Mouse (Mus musculus): Measurements from ENCODE around the gene Ell2.
A peak's percentile ranks its signal among the peaks of the same experiment; 100 is the strongest.
"Not testable (repeated sequence)": the region's sequence is repeated elsewhere in the genome, so short reads cannot be mapped to it uniquely, and the experiment has no call there.

Gene Ell2

GRCm38 (mm10) chr13:75706457-75706856 lies at the start of gene Ell2:
Gene Ell2, plus strand, starts transcription at chr13:75706757.
- DNase-seq, result no peak

- DNase-seq, result no peak
Measured at GRCm38 (mm10) chr13:75685438-75685837, 21.1 kb upstream of the Ell2 start.

- DNase-seq, result no peak
Measured at GRCm38 (mm10) chr13:75686995-75687394, 19.6 kb upstream of the Ell2 start.

- peak in 1 of 2 experiments; percentile 12 for DNase-seq
Measured at GRCm38 (mm10) chr13:75691625-75692024, 14.9 kb upstream of the Ell2 start.

- no peak for DNase-seq
Measured at GRCm38 (mm10) chr13:75693081-75693480, 13.5 kb upstream of the Ell2 start.

- no peak for DNase-seq
Measured at GRCm38 (mm10) chr13:75702814-75703213, 3.7 kb upstream of the Ell2 start.

- DNase-seq, result peak; percentile 97 to 98
Measured at GRCm38 (mm10) chr13:75706882-75707816, 592 bp downstream of the Ell2 start.

GRCm38 (mm10) chr13:75707821-75708636 lies 1.5 kb downstream of the Ell2 start:
- peak; percentile 76 to 82 for DNase-seq

GRCm38 (mm10) chr13:75708637-75709002 lies 2.1 kb downstream of the Ell2 start:
- DNase-seq, result no peak

GRCm38 (mm10) chr13:75709026-75709778 lies 2.6 kb downstream of the Ell2 start:
- DNase-seq, result peak; percentile 18 to 22

- DNase-seq, result no peak
Measured at GRCm38 (mm10) chr13:75710152-75710551, 3.6 kb downstream of the Ell2 start.

GRCm38 (mm10) chr13:75711517-75711916 lies 5.0 kb downstream of the Ell2 start:
- DNase-seq, result not testable (repeated sequence)

GRCm38 (mm10) chr13:75712544-75712943 lies 6.0 kb downstream of the Ell2 start:
- DNase-seq, result not testable (repeated sequence)

- DNase-seq, result no peak
Measured at GRCm38 (mm10) chr13:75714407-75714806, 7.8 kb downstream of the Ell2 start.

- no peak for DNase-seq
Measured at GRCm38 (mm10) chr13:75717638-75718302, 11.2 kb downstream of the Ell2 start.

- DNase-seq, result no peak
Measured at GRCm38 (mm10) chr13:75718376-75718775, 11.8 kb downstream of the Ell2 start.

GRCm38 (mm10) chr13:75719645-75720044 lies 13.1 kb downstream of the Ell2 start:
- DNase-seq, result no peak

GRCm38 (mm10) chr13:75726569-75727373 lies 20.2 kb downstream of the Ell2 start:
- no peak for DNase-seq

GRCm38 (mm10) chr13:75727932-75728331 lies 21.4 kb downstream of the Ell2 start:
- no peak for DNase-seq

- DNase-seq, result no peak
Measured at GRCm38 (mm10) chr13:75729834-75730233, 23.3 kb downstream of the Ell2 start.

GRCm38 (mm10) chr13:75730717-75731116 lies 24.2 kb downstream of the Ell2 start:
- DNase-seq, result no peak

All from B cell, adult 2 months (primary cell).